Mouse (Mus musculus): ENCODE data around the gene Nudt17. TPM values are rescaled to one million over a fixed set of nuclear protein-coding genes. Genes with fewer than 3 reads are reported as not detected.
A peak's percentile ranks its signal among the peaks of the same experiment; 100 is the strongest.
"Not testable (repeated sequence)": the region's sequence is repeated elsewhere in the genome, so short reads cannot be mapped to it uniquely, and the experiment has no call there.

The Nudt17 gene
- total and polyA plus RNA-seq, 2 experiments from 2014 or later = 11.9 to 18.5 TPM

GRCm38 (mm10) chr3:96666916-96667315 lies 41.4 kb downstream of the Nudt17 start:
- Histone ChIP-seq H3K27ac (ENCODE audit: low read depth, low read length) (no peak overlapping the region), H3K9me3 (ENCODE audit: low read length) (no peaks in the 10 kb centered on the region), H3K4me1 (ENCODE audit: insufficient read depth, low read length) (peaks cover 5% of the 10 kb centered on the region; the same call in 1 of the 2 replicates), H3K4me3 (ENCODE audit: low read depth, low read length) (no peak overlapping the region), H3K36me3 (ENCODE audit: insufficient read depth, low read length) (no peaks in the 10 kb centered on the region), H3K4me2 (ENCODE audit: low read depth, low read length, poor library complexity, severe bottlenecking) (no peak overlapping the region), H3K27me3 (ENCODE audit: insufficient read depth, low read length) (no peaks in the 10 kb centered on the region), H3K9ac (replicated peaks; ENCODE audit: low read length, poor library complexity, severe bottlenecking) (no peak overlapping the region)
- TF ChIP-seq CTCF (IDR thresholded peaks at IDR 0.05) = no peak
- ATAC-seq (ENCODE audit: low FRiP score) (no peak), DNase-seq (ENCODE audit: low spot score) (no peak)
- 93% methylated on average over 5 of the region's 5 CpGs for WGBS

- H3K36me3 ChIP-seq (ENCODE audit: insufficient read depth, low read length); H3K27me3 ChIP-seq (ENCODE audit: insufficient read depth, low read length); ATAC-seq (ENCODE audit: low FRiP score); H3K9ac ChIP-seq (replicated peaks; ENCODE audit: low read length, poor library complexity, severe bottlenecking); H3K4me1 ChIP-seq (ENCODE audit: insufficient read depth, low read length); H3K4me3 ChIP-seq (ENCODE audit: low read depth, low read length); H3K27ac ChIP-seq (ENCODE audit: low read depth, low read length); H3K9me3 ChIP-seq (ENCODE audit: low read length); DNase-seq (ENCODE audit: low spot score); H3K4me2 ChIP-seq (ENCODE audit: low read depth, low read length, poor library complexity, severe bottlenecking): not testable (repeated sequence)
- 95% methylated on average over 7 of the region's 7 CpGs for WGBS
Observed at GRCm38 (mm10) chr3:96665732-96666363, 42.5 kb downstream of the Nudt17 start.

- no peaks in the 10 kb centered on the region for H3K27me3 ChIP-seq (ENCODE audit: insufficient read depth, low read length)
- 5% methylated on average over 16 of the region's 18 CpGs for WGBS
Observed at GRCm38 (mm10) chr3:96663432-96664239, 44.7 kb downstream of the Nudt17 start.

GRCm38 (mm10) chr3:96662731-96663316 lies 45.5 kb downstream of the Nudt17 start:
- no peaks in the 10 kb centered on the region for H3K9me3 ChIP-seq (ENCODE audit: low read length)
- TF ChIP-seq CTCF (IDR thresholded peaks at IDR 0.05) = no peak
- DNase-seq (ENCODE audit: low spot score) (peak; percentile 32), ATAC-seq (ENCODE audit: low FRiP score) (no peak)
- H3K9ac ChIP-seq (replicated peaks; ENCODE audit: low read length, poor library complexity, severe bottlenecking) = peak overlapping the region; percentile 0; the same call in 1 of the 2 replicates
- H3K27ac ChIP-seq (ENCODE audit: low read depth, low read length) = peak overlapping the region; percentile 59
- no peaks in the 10 kb centered on the region for H3K27me3 ChIP-seq (ENCODE audit: insufficient read depth, low read length)
- no peaks in the 10 kb centered on the region; the same call in 1 of the 2 replicates for H3K36me3 ChIP-seq (ENCODE audit: insufficient read depth, low read length)
- WGBS = 43% methylated on average over 8 of the region's 8 CpGs
- peak overlapping the region; percentile 27; the same call in 1 of the 2 replicates for H3K4me3 ChIP-seq (ENCODE audit: low read depth, low read length)
- H3K4me2 ChIP-seq (ENCODE audit: low read depth, low read length, poor library complexity, severe bottlenecking) = peak overlapping the region; percentile 53
- peaks cover 5% of the 10 kb centered on the region; the same call in 1 of the 2 replicates for H3K4me1 ChIP-seq (ENCODE audit: insufficient read depth, low read length)

More at GRCm38 (mm10) chr3:96663432-96664239, 44.7 kb downstream of the Nudt17 start:
- peak overlapping the region; percentile 59 for H3K27ac ChIP-seq (ENCODE audit: low read depth, low read length)
- DNase-seq (ENCODE audit: low spot score) = peak; percentile 88
- H3K9me3 ChIP-seq (ENCODE audit: low read length) = no peaks in the 10 kb centered on the region
- peak; percentile 85 for TF ChIP-seq CTCF (IDR thresholded peaks at IDR 0.05)
- peaks cover 5% of the 10 kb centered on the region; the same call in 1 of the 2 replicates for H3K4me1 ChIP-seq (ENCODE audit: insufficient read depth, low read length)
- peak; percentile 81 for ATAC-seq (ENCODE audit: low FRiP score)
- peak overlapping the region; percentile 27 for H3K4me3 ChIP-seq (ENCODE audit: low read depth, low read length)
- peak overlapping the region; percentile 53 for H3K4me2 ChIP-seq (ENCODE audit: low read depth, low read length, poor library complexity, severe bottlenecking)
- 0 out of 2 replicates have a peak overlapping the region, but pooled peaks have one; percentile 0 for H3K9ac ChIP-seq (replicated peaks; ENCODE audit: low read length, poor library complexity, severe bottlenecking)
- no peaks in the 10 kb centered on the region for H3K36me3 ChIP-seq (ENCODE audit: insufficient read depth, low read length)

GRCm38 (mm10) chr3:96660901-96661300 lies 47.5 kb downstream of the Nudt17 start:
- 90% methylated on average over 2 of the region's 2 CpGs for WGBS
- H3K36me3 ChIP-seq (ENCODE audit: insufficient read depth, low read length) = peaks cover 6% of the 10 kb centered on the region
- H3K4me1 ChIP-seq (ENCODE audit: insufficient read depth, low read length) = peaks cover 5% of the 10 kb centered on the region; the same call in 1 of the 2 replicates
- DNase-seq (ENCODE audit: low spot score) (no peak), ATAC-seq (ENCODE audit: low FRiP score) (no peak)
- no peak for TF ChIP-seq CTCF (IDR thresholded peaks at IDR 0.05)
- H3K9me3 ChIP-seq (ENCODE audit: low read length) = no peaks in the 10 kb centered on the region
- no peaks in the 10 kb centered on the region for H3K27me3 ChIP-seq (ENCODE audit: insufficient read depth, low read length)
- no peak overlapping the region for H3K9ac ChIP-seq (replicated peaks; ENCODE audit: low read length, poor library complexity, severe bottlenecking)
- H3K4me2 ChIP-seq (ENCODE audit: low read depth, low read length, poor library complexity, severe bottlenecking) = no peak overlapping the region
- no peak overlapping the region for H3K27ac ChIP-seq (ENCODE audit: low read depth, low read length)
- no peak overlapping the region for H3K4me3 ChIP-seq (ENCODE audit: low read depth, low read length)

Other genes starting within 250 kb of the Nudt17 start
- gene Hfe2, start 183.4 kb downstream of the Nudt17 start, total RNA-seq (2014; rRNA removed) = 2.0 and 2.1 TPM in 2 replicates
- gene Hfe2, start 183.4 kb downstream of the Nudt17 start, polyA plus RNA-seq (2015; fragmentation: Nextera tagmentation; extraction: Ambion mirVana) = 2.0 and 2.7 TPM in 2 replicates
- gene Txnip, start 150.6 kb downstream of the Nudt17 start, total RNA-seq (2014; rRNA removed) = 145 and 222 TPM in 2 replicates
- 108 and 116 TPM in 2 replicates for gene Txnip, start 150.6 kb downstream of the Nudt17 start, polyA plus RNA-seq (2015; fragmentation: Nextera tagmentation; extraction: Ambion mirVana)
- gene Gm16253, start 131.6 kb downstream of the Nudt17 start, total RNA-seq (2014; rRNA removed) = not detected in 2 replicates
- gene Gm16253, start 131.6 kb downstream of the Nudt17 start, polyA plus RNA-seq (2015; fragmentation: Nextera tagmentation; extraction: Ambion mirVana) = 0.52 TPM in 1 of 2 replicates, not detected in the other
- gene Polr3gl, start 114.4 kb downstream of the Nudt17 start, total RNA-seq (2014; rRNA removed) = 13.2 and 16.2 TPM in 2 replicates
- gene Polr3gl, start 114.4 kb downstream of the Nudt17 start, polyA plus RNA-seq (2015; fragmentation: Nextera tagmentation; extraction: Ambion mirVana) = 29.4 and 32.0 TPM in 2 replicates
- 21.5 and 32.7 TPM in 2 replicates for gene Ankrd34a, start 111.9 kb downstream of the Nudt17 start, total RNA-seq (2014; rRNA removed)
- 16.3 and 21.0 TPM in 2 replicates for gene Ankrd34a, start 111.9 kb downstream of the Nudt17 start, polyA plus RNA-seq (2015; fragmentation: Nextera tagmentation; extraction: Ambion mirVana)
- gene Lix1l, start 107.4 kb downstream of the Nudt17 start, total RNA-seq (2014; rRNA removed) = 38.0 and 52.9 TPM in 2 replicates
- gene Lix1l, start 107.4 kb downstream of the Nudt17 start, polyA plus RNA-seq (2015; fragmentation: Nextera tagmentation; extraction: Ambion mirVana) = 3.2 TPM in 2 replicates
- gene Rbm8a, start 78.6 kb downstream of the Nudt17 start, total RNA-seq (2014; rRNA removed) = 23.8 and 25.0 TPM in 2 replicates
- 115 and 118 TPM in 2 replicates for gene Rbm8a, start 78.6 kb downstream of the Nudt17 start, polyA plus RNA-seq (2015; fragmentation: Nextera tagmentation; extraction: Ambion mirVana)
- 39.8 and 52.3 TPM in 2 replicates for gene Pex11b, start 73.2 kb downstream of the Nudt17 start, total RNA-seq (2014; rRNA removed)
- 75.9 and 80.4 TPM in 2 replicates for gene Pex11b, start 73.2 kb downstream of the Nudt17 start, polyA plus RNA-seq (2015; fragmentation: Nextera tagmentation; extraction: Ambion mirVana)
- 0.44 and 1.4 TPM in 2 replicates for gene Gm42957, start 73.1 kb downstream of the Nudt17 start, total RNA-seq (2014; rRNA removed)
- gene Gm42957, start 73.1 kb downstream of the Nudt17 start, polyA plus RNA-seq (2015; fragmentation: Nextera tagmentation; extraction: Ambion mirVana) = 0.05 and 0.06 TPM in 2 replicates
- gene Itga10, start 63.0 kb downstream of the Nudt17 start, total RNA-seq (2014; rRNA removed) = 3.0 and 3.3 TPM in 2 replicates
- gene Itga10, start 63.0 kb downstream of the Nudt17 start, polyA plus RNA-seq (2015; fragmentation: Nextera tagmentation; extraction: Ambion mirVana) = 0.83 and 1.0 TPM in 2 replicates
- gene Ankrd35, start 38.4 kb downstream of the Nudt17 start, total RNA-seq (2014; rRNA removed) = 4.9 and 8.5 TPM in 2 replicates
- gene Ankrd35, start 38.4 kb downstream of the Nudt17 start, polyA plus RNA-seq (2015; fragmentation: Nextera tagmentation; extraction: Ambion mirVana) = 3.7 and 4.3 TPM in 2 replicates
- gene Pias3, start 12.2 kb downstream of the Nudt17 start, total RNA-seq (2014; rRNA removed) = 33.1 and 46.0 TPM in 2 replicates
- gene Pias3, start 12.2 kb downstream of the Nudt17 start, polyA plus RNA-seq (2015; fragmentation: Nextera tagmentation; extraction: Ambion mirVana) = 44.2 and 49.7 TPM in 2 replicates
- gene Polr3c, start 19.1 kb upstream of the Nudt17 start, total RNA-seq (2014; rRNA removed) = 12.6 and 14.7 TPM in 2 replicates
- 26.4 and 30.7 TPM in 2 replicates for gene Polr3c, start 19.1 kb upstream of the Nudt17 start, polyA plus RNA-seq (2015; fragmentation: Nextera tagmentation; extraction: Ambion mirVana)
- gene Rnf115, start 19.1 kb upstream of the Nudt17 start, total RNA-seq (2014; rRNA removed) = 59.6 and 63.4 TPM in 2 replicates
- 71.8 and 76.5 TPM in 2 replicates for gene Rnf115, start 19.1 kb upstream of the Nudt17 start, polyA plus RNA-seq (2015; fragmentation: Nextera tagmentation; extraction: Ambion mirVana)
- gene Pdzk1, start 120.7 kb upstream of the Nudt17 start, total RNA-seq (2014; rRNA removed) = 0.27 TPM in 1 of 2 replicates, not detected in the other
- gene Pdzk1, start 120.7 kb upstream of the Nudt17 start, polyA plus RNA-seq (2015; fragmentation: Nextera tagmentation; extraction: Ambion mirVana) = 0.14 TPM in 1 of 2 replicates, not detected in the other
- gene Cd160, start 120.8 kb upstream of the Nudt17 start, total RNA-seq (2014; rRNA removed) = not detected in 2 replicates
- gene Cd160, start 120.8 kb upstream of the Nudt17 start, polyA plus RNA-seq (2015; fragmentation: Nextera tagmentation; extraction: Ambion mirVana) = 0.06 and 0.21 TPM in 2 replicates
- gene Gja5, start 196.1 kb upstream of the Nudt17 start, total RNA-seq (2014; rRNA removed) = 0.80 and 0.88 TPM in 2 replicates
- 0.93 and 2.1 TPM in 2 replicates for gene Gja5, start 196.1 kb upstream of the Nudt17 start, polyA plus RNA-seq (2015; fragmentation: Nextera tagmentation; extraction: Ambion mirVana)
- gene Gpr89, start 196.8 kb upstream of the Nudt17 start, total RNA-seq (2014; rRNA removed) = 23.2 and 28.9 TPM in 2 replicates
- gene Gpr89, start 196.8 kb upstream of the Nudt17 start, polyA plus RNA-seq (2015; fragmentation: Nextera tagmentation; extraction: Ambion mirVana) = 34.1 and 35.9 TPM in 2 replicates
- 0.05 TPM in 1 of 2 replicates, not detected in the other for gene Gja8, start 217.5 kb upstream of the Nudt17 start, total RNA-seq (2014; rRNA removed)
- 0.02 and 0.05 TPM in 2 replicates for gene Gja8, start 217.5 kb upstream of the Nudt17 start, polyA plus RNA-seq (2015; fragmentation: Nextera tagmentation; extraction: Ambion mirVana)